Mouse (Mus musculus): ENCODE measurements around the gene Olfr1436. TPM values are rescaled to one million over a fixed set of nuclear protein-coding genes. Genes with fewer than 3 reads are reported as not detected.
"Not testable (repeated sequence)": the region's sequence is repeated elsewhere in the genome, so short reads cannot be mapped to it uniquely, and the experiment has no call there.

Olfr1436 gene
- not detected for polyA plus RNA-seq (2017; shearing (Covaris generic))

DNA sequence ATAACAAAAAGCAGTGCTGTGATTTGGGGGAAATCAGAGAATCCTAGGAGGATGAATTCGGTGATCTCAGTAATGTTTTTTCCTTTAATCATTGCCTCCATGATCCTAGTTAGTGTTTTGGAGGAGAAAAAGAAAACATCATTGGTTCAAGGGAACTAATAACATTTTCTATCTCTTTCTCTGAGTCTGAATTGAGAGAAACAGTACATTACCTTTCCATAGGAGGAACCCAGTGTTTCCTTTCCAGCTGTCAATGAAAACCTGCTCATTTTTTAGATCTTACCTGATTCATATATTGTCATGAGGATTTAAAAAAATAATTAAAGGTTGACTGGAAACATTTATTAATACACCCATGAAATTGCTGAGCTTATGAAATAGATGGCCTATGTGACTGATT, at the start of gene Olfr1436:
TSS of gene Olfr1436 (minus strand) at position 101 of the 400 bp plus-strand sequence.
- ATAC-seq: not testable (repeated sequence)

DNA sequence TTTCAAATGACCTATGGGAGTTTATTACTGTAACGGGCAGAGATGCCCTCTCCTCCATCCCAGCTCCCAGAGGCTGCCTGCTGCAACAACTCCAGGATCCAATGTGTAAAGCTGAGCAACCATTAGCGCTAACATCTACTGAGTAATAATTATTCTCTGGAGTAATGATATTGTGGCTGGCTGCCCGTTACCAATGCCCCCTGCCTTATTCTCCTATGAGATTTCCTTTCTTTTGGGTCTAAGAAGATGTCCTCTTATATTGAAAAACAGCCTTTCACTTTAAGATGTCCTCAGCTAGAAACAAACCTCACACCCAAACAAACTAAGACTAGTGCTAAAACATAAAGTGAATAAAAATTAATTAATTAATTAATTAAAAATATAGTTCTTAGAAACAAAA, 36.9 kb upstream of the Olfr1436 start, which contains the start of gene Olfr1438-ps1:
TSS of gene Olfr1438-ps1 (minus strand) at position 101 of the 400 bp plus-strand sequence.
- no peak for ATAC-seq

DNA sequence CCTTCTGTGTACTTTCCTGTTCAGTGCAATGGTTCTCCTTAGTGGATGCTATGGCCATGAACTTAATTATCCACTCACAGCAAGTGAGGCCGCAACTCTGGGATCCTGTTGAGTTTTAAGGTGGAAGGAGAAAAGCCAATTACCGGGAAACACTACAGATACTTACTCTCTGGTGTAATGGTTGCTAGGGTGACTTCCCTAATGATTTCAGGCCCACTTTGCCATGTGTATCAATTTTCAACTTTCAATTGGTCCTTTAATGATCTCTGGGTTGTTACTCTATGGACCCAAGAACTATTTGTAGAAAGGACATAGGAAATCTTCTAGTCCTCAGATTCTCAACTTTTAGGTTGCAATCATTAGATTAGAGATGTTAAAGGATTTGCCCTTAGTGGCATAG, 26.1 kb upstream of the Olfr1436 start, which contains the start of gene Olfr1437:
TSS of gene Olfr1437 (minus strand) at position 101 of the 400 bp plus-strand sequence.
- ATAC-seq: no peak

DNA sequence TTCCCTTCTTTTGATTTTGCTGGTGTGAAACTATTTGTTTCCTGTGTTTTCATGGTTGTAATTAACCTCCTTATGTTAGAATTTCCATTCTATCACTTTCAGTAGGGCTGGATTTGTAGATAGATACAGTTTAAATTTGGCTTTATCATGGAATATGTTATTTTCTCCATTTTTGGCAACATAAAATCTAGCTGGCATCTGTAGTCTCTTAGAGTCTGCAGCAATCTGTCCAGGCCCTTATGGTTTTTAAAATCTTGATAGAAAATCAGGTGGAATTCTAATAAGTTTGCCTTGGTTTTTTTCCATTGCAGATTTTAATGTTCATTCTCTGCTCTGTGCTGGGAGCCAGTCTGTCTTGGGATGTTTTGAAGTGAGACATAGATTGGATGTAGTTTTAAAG, 6.0 kb downstream of the Olfr1436 start:
- ATAC-seq: no peak

DNA sequence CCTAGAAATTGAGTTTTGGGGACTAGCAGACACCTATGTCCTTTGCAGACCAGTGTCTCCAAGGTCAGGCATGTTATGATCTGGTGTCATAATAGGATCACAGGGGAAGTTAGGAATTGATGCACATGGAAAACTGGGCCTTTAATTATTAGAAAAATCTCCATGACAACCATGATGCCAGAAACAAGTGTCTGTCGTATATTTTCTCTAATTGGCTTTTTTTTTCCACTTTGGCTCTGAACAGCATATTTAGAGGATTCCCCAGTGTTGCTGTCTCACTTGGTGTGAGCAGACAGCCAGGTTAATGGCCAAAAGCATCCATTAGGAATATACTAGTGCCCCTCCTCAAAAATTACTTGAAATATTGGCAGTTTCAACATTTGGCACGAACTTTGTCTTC, 19.4 kb downstream of the Olfr1436 start, which contains the start of gene Olfr1434:
TSS of gene Olfr1434 (plus strand) at position 301 of the 400 bp plus-strand sequence.
- ATAC-seq: no peak

DNA sequence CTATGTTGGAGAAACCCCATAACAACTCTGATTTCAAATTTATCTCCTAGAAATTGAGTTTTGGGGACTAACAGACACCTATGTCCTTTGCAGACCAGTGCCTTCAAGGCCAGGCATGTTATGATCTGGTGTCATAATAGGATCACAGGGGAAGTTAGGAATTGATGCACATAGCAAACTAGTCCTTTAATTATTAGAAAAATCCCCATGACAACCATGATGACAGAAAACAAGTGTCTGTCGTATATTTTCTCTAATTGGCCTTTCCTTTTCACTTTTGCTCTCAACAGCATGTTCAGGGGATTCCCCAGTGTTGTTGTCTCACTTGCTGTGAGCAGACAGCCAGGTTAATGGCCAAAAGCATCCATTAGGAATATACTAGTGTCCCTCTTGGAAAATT, 38.2 kb downstream of the Olfr1436 start, which contains the start of gene Olfr235:
TSS of gene Olfr235 (plus strand) at position 301 of the 400 bp plus-strand sequence.
- no peak for ATAC-seq

Other genes starting within 250 kb of the Olfr1436 start
- gene Olfr1424, start 236.4 kb downstream of the Olfr1436 start, polyA plus RNA-seq (2017; shearing (Covaris generic)): not detected
- not detected for gene Olfr1425, start 221.4 kb downstream of the Olfr1436 start, polyA plus RNA-seq (2017; shearing (Covaris generic))
- gene Olfr1426, start 207.1 kb downstream of the Olfr1436 start, polyA plus RNA-seq (2017; shearing (Covaris generic)): not detected
- gene Olfr1427, start 195.8 kb downstream of the Olfr1436 start, polyA plus RNA-seq (2017; shearing (Covaris generic)): not detected
- not detected for gene Olfr1428, start 183.2 kb downstream of the Olfr1436 start, polyA plus RNA-seq (2017; shearing (Covaris generic))
- not detected for gene Olfr76, start 175.9 kb downstream of the Olfr1436 start, polyA plus RNA-seq (2017; shearing (Covaris generic))
- gene Olfr1555-ps1, start 129.0 kb downstream of the Olfr1436 start, polyA plus RNA-seq (2017; shearing (Covaris generic)): under 1 TPM in 1 of 2 experiments, not detected in 1; 0.15 TPM
- gene Olfr1431, start 98.5 kb downstream of the Olfr1436 start, polyA plus RNA-seq (2017; shearing (Covaris generic)): not detected
- under 1 TPM in 1 of 2 experiments, not detected in 1; 0.20 TPM for gene Olfr1432, start 66.5 kb downstream of the Olfr1436 start, polyA plus RNA-seq (2017; shearing (Covaris generic))
- not detected for gene Olfr262, start 57.5 kb downstream of the Olfr1436 start, polyA plus RNA-seq (2017; shearing (Covaris generic))
- not detected for gene Olfr235, start 38.1 kb downstream of the Olfr1436 start, polyA plus RNA-seq (2017; shearing (Covaris generic))
- gene Olfr1434, start 19.3 kb downstream of the Olfr1436 start, polyA plus RNA-seq (2017; shearing (Covaris generic)): not detected
- not detected for gene Olfr1437, start 26.0 kb upstream of the Olfr1436 start, polyA plus RNA-seq (2017; shearing (Covaris generic))
- not detected for gene Olfr1438-ps1, start 36.8 kb upstream of the Olfr1436 start, polyA plus RNA-seq (2017; shearing (Covaris generic))
- gene Olfr1440, start 88.1 kb upstream of the Olfr1436 start, polyA plus RNA-seq (2017; shearing (Covaris generic)): under 1 TPM in 1 of 2 experiments, not detected in 1; 0.09 TPM
- gene Olfr1441, start 118.3 kb upstream of the Olfr1436 start, polyA plus RNA-seq (2017; shearing (Covaris generic)): not detected
- gene Pfpl, start 128.8 kb upstream of the Olfr1436 start, polyA plus RNA-seq (2017; shearing (Covaris generic)): not detected
- under 1 TPM; 0.15 to 0.44 TPM for gene Mpeg1, start 161.6 kb upstream of the Olfr1436 start, polyA plus RNA-seq (2017; shearing (Covaris generic))
- 10 to 100 TPM in 1 of 2 experiments, 1 to 10 TPM in 1; 6.8 to 11.4 TPM for gene Dtx4, start 202.3 kb upstream of the Olfr1436 start, polyA plus RNA-seq (2017; shearing (Covaris generic))
- 10 to 100 TPM; 43.5 to 49.8 TPM for gene Fam111a, start 246.6 kb upstream of the Olfr1436 start, polyA plus RNA-seq (2017; shearing (Covaris generic))

All from CD4-positive, CD25-positive, alpha-beta regulatory T cell, adult 4 months (primary cell).